ENCODE assay signal across 14 mouse cellular contexts in the genomic region with DNA sequence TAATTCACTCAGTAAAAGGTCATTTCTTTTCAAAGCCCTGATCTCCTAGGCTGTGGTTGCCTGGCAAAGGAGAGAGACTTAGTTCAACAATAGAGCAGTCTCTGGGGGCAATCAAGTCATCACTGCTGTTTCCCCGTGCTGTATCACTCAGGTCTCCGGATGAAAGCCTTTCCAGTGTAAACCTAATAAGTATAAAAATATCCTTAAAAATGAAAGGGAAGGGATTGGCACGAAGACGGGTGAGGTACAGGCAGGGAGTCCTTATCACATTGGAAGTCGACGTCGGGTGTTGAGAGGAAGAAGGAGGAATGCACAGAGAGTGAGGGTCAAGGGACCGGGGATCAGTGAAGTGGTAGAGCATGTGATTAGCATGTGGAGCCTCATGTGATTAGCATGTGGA. TPM values are rescaled to one million over a fixed set of nuclear protein-coding genes. Genes with fewer than 3 reads are reported as not detected.
DNase-seq lines count a peak whose midpoint lies in the region; ATAC-seq lines count a peak whose summit lies in the region.
"Had no signal": no experiment of that assay in that cellular context is flagged by ENCODE, and none has a peak within 500 bp of the region (broad histone marks: within the 10 kb centered on the region; RNA-seq: fewer than 3 reads in every experiment).

No protein-coding gene starts in this region.

- H3K9me3 ChIP-seq in embryonic facial prominence, embryonic 14.5 days (ENCODE audit: control insufficient read depth, low read length) = no peaks in the 10 kb centered on the region
- H3K9me3 ChIP-seq in embryonic facial prominence, embryonic 10.5 days = no peaks in the 10 kb centered on the region
- no peaks in the 10 kb centered on the region for H3K9me3 ChIP-seq in intestine, embryonic 14.5 days (ENCODE audit: control insufficient read depth, low read length)
- no peaks in the 10 kb centered on the region for H3K9me3 ChIP-seq in intestine, embryonic 16.5 days (ENCODE audit: control insufficient read depth, low read length)
- no peaks in the 10 kb centered on the region for H3K9me3 ChIP-seq in neural tube, embryonic 11.5 days (ENCODE audit: control insufficient read depth, low read length)
- H3K9me3 ChIP-seq: forebrain, embryonic 15.5 days had no signal

- H3K27ac ChIP-seq in embryonic facial prominence, embryonic 14.5 days (replicated peaks; ENCODE audit: low read depth, low read length) = no peak overlapping the region
- H3K27ac ChIP-seq in embryonic facial prominence, embryonic 10.5 days (replicated peaks) = no peak overlapping the region
- no peak overlapping the region for H3K27ac ChIP-seq in intestine, embryonic 14.5 days (ENCODE audit: low read depth)
- H3K27ac ChIP-seq in intestine, embryonic 16.5 days (ENCODE audit: low read length) = no peak overlapping the region
- no peak overlapping the region for H3K27ac ChIP-seq in neural tube, embryonic 11.5 days (ENCODE audit: low read depth, low read length)
- H3K27ac ChIP-seq: forebrain, embryonic 15.5 days had no signal

- H3K4me2 ChIP-seq in embryonic facial prominence, embryonic 14.5 days (ENCODE audit: low read depth, low read length) = peak overlapping the region; percentile 8; the same call in 1 of the 2 replicates
- H3K4me2 ChIP-seq in intestine, embryonic 14.5 days (ENCODE audit: low read length) = no peak overlapping the region
- no peak overlapping the region for H3K4me2 ChIP-seq in intestine, embryonic 16.5 days (ENCODE audit: low read depth, low read length)
- H3K4me2 ChIP-seq in neural tube, embryonic 11.5 days (ENCODE audit: low read depth) = no peak overlapping the region
- H3K4me2 ChIP-seq: forebrain, embryonic 15.5 days; lung, embryonic 14.5 days had no signal

- H3K4me3 ChIP-seq in embryonic facial prominence, embryonic 14.5 days (ENCODE audit: low read depth, low read length) = no peak overlapping the region
- H3K4me3 ChIP-seq in embryonic facial prominence, embryonic 10.5 days = no peak overlapping the region
- no peak overlapping the region for H3K4me3 ChIP-seq in intestine, embryonic 14.5 days (ENCODE audit: low read depth, low read length)
- no peak overlapping the region for H3K4me3 ChIP-seq in intestine, embryonic 16.5 days (ENCODE audit: low read length)
- H3K4me3 ChIP-seq in neural tube, embryonic 11.5 days (ENCODE audit: low read depth, low read length) = 0 out of 2 replicates have a peak overlapping the region, but pooled peaks have one; percentile 6
- H3K4me3 ChIP-seq: forebrain, embryonic 15.5 days had no signal

- WGBS in embryonic facial prominence, embryonic 14.5 days = 68% methylated on average over 8 of the region's 8 CpGs
- 75% methylated on average over 8 of the region's 8 CpGs for WGBS in embryonic facial prominence, embryonic 10.5 days
- 66% methylated on average over 8 of the region's 8 CpGs for WGBS in intestine, embryonic 14.5 days
- 56% methylated on average over 8 of the region's 8 CpGs for WGBS in intestine, embryonic 16.5 days
- WGBS in neural tube, embryonic 11.5 days = 28% methylated on average over 8 of the region's 8 CpGs

- no peak for ATAC-seq in embryonic facial prominence, embryonic 14.5 days (ENCODE audit: low read depth)
- ATAC-seq in intestine, embryonic 14.5 days (replicated peaks; ENCODE audit: low FRiP score, low TSS enrichment, low read depth) = no peak
- ATAC-seq in intestine, embryonic 16.5 days = no peak
- no peak for ATAC-seq in neural tube, embryonic 11.5 days (ENCODE audit: insufficient read depth, low FRiP score, low TSS enrichment)
- ATAC-seq: forebrain, embryonic 15.5 days had no signal

- no peaks in the 10 kb centered on the region for H3K27me3 ChIP-seq in embryonic facial prominence, embryonic 14.5 days (replicated peaks; ENCODE audit: control insufficient read depth, insufficient read depth, low read length)
- no peaks in the 10 kb centered on the region for H3K27me3 ChIP-seq in embryonic facial prominence, embryonic 10.5 days (replicated peaks; ENCODE audit: low read depth, poor library complexity, severe bottlenecking)
- no peaks in the 10 kb centered on the region for H3K27me3 ChIP-seq in intestine, embryonic 14.5 days (replicated peaks; ENCODE audit: control insufficient read depth, insufficient read depth, low read length)
- H3K27me3 ChIP-seq in intestine, embryonic 16.5 days (replicated peaks; ENCODE audit: control insufficient read depth, insufficient read depth, low read length) = no peaks in the 10 kb centered on the region
- H3K27me3 ChIP-seq in neural tube, embryonic 11.5 days (ENCODE audit: control insufficient read depth, insufficient read depth, low read length) = no peaks in the 10 kb centered on the region
- H3K27me3 ChIP-seq: forebrain, embryonic 15.5 days had no signal

- no peak for DNase-seq in embryonic facial prominence, embryonic 14.5 days (ENCODE audit: low spot score)
- DNase-seq in embryonic facial prominence, embryonic 10.5 days (ENCODE audit: low spot score) = no peak
- peak; percentile 49 for DNase-seq in intestine, embryonic 14.5 days (ENCODE audit: low spot score)
- no peak for DNase-seq in neural tube, embryonic 11.5 days (ENCODE audit: low spot score)
- DNase-seq in neural tube, embryonic 10.5 days (ENCODE audit: extremely low spot score, low spot score) = no peak
- no peak for DNase-seq in cerebellum, postnatal 25 days
- DNase-seq in ovary, postnatal 10 days (ENCODE audit: low spot score) = no peak
- DNase-seq: B cell, adult 2 months; gastrocnemius, postnatal 36 days; layer of hippocampus, adult 9-11 months; lung, embryonic 14.5 days; thymus, adult 2 months had no signal

- no peak overlapping the region for H3K9ac ChIP-seq in embryonic facial prominence, embryonic 14.5 days (ENCODE audit: low read depth, low read length)
- H3K9ac ChIP-seq in intestine, embryonic 14.5 days (ENCODE audit: low read length) = no peak overlapping the region
- H3K9ac ChIP-seq in intestine, embryonic 16.5 days (ENCODE audit: low read depth, low read length) = no peak overlapping the region
- H3K9ac ChIP-seq in neural tube, embryonic 11.5 days (ENCODE audit: low read length) = no peak overlapping the region
- H3K9ac ChIP-seq: forebrain, embryonic 15.5 days; lung, embryonic 14.5 days had no signal

- 0 out of 2 replicates have a peak, but pooled peaks cover 6% of the 10 kb centered on the region for H3K4me1 ChIP-seq in embryonic facial prominence, embryonic 14.5 days (ENCODE audit: control insufficient read depth, insufficient read depth, low read length)
- peaks cover 24% of the 10 kb centered on the region for H3K4me1 ChIP-seq in embryonic facial prominence, embryonic 10.5 days
- peaks cover 5% of the 10 kb centered on the region; the same call in 1 of the 2 replicates for H3K4me1 ChIP-seq in intestine, embryonic 14.5 days (replicated peaks; ENCODE audit: control insufficient read depth, insufficient read depth, low read length)
- H3K4me1 ChIP-seq in intestine, embryonic 16.5 days (ENCODE audit: control insufficient read depth, insufficient read depth, low read length) = no peaks in the 10 kb centered on the region
- peaks cover 10% of the 10 kb centered on the region for H3K4me1 ChIP-seq in neural tube, embryonic 11.5 days (ENCODE audit: control insufficient read depth, insufficient read depth, low read length)

- no peaks in the 10 kb centered on the region for H3K36me3 ChIP-seq in embryonic facial prominence, embryonic 14.5 days (ENCODE audit: control insufficient read depth, insufficient read depth, low read length)
- H3K36me3 ChIP-seq in embryonic facial prominence, embryonic 10.5 days (replicated peaks) = no peaks in the 10 kb centered on the region
- no peaks in the 10 kb centered on the region for H3K36me3 ChIP-seq in intestine, embryonic 14.5 days (ENCODE audit: control insufficient read depth, insufficient read depth, low read length)
- H3K36me3 ChIP-seq in intestine, embryonic 16.5 days (ENCODE audit: control insufficient read depth, insufficient read depth, low read length) = no peaks in the 10 kb centered on the region
- H3K36me3 ChIP-seq in neural tube, embryonic 11.5 days (ENCODE audit: control insufficient read depth, insufficient read depth, low read length) = no peaks in the 10 kb centered on the region
- H3K36me3 ChIP-seq: forebrain, embryonic 15.5 days had no signal

RNA-seq across cellular contexts. Expression of a gene that starts 2.0 kb away (rescaled TPM):
- 5.9 and 8.2 TPM in 2 replicates for polyA plus RNA-seq in embryonic facial prominence, embryonic 14.5 days (2014; fragmentation: Nextera tagmentation; extraction: Ambion mirVana)
- 8.4 and 8.7 TPM in 2 replicates for polyA plus RNA-seq in embryonic facial prominence, embryonic 10.5 days (2016; fragmentation: Nextera tagmentation; extraction: Ambion mirVana)
- polyA plus RNA-seq in intestine, embryonic 14.5 days (2014; fragmentation: Nextera tagmentation; extraction: Ambion mirVana) = 9.8 and 11.1 TPM in 2 replicates
- 5.8 and 6.4 TPM in 2 replicates for polyA plus RNA-seq in intestine, embryonic 16.5 days (2015; fragmentation: Nextera tagmentation; extraction: Ambion mirVana)
- 9.5 and 11.5 TPM in 2 replicates for polyA plus RNA-seq in neural tube, embryonic 11.5 days (2014; fragmentation: Nextera tagmentation; extraction: Ambion mirVana)

RNA-seq across cellular contexts. Expression of a gene that starts 19.1 kb away (rescaled TPM):
- 4.8 and 6.6 TPM in 2 replicates for polyA plus RNA-seq in embryonic facial prominence, embryonic 14.5 days (2014; fragmentation: Nextera tagmentation; extraction: Ambion mirVana)
- polyA plus RNA-seq in embryonic facial prominence, embryonic 10.5 days (2016; fragmentation: Nextera tagmentation; extraction: Ambion mirVana) = 4.2 and 4.9 TPM in 2 replicates
- 4.5 and 6.5 TPM in 2 replicates for polyA plus RNA-seq in intestine, embryonic 14.5 days (2014; fragmentation: Nextera tagmentation; extraction: Ambion mirVana)
- 1.8 and 2.0 TPM in 2 replicates for polyA plus RNA-seq in intestine, embryonic 16.5 days (2015; fragmentation: Nextera tagmentation; extraction: Ambion mirVana)
- polyA plus RNA-seq in neural tube, embryonic 11.5 days (2014; fragmentation: Nextera tagmentation; extraction: Ambion mirVana) = 3.3 and 3.8 TPM in 2 replicates

RNA-seq across cellular contexts. Expression of a gene that starts 59.2 kb away (rescaled TPM):
- 0.07 and 0.24 TPM in 2 replicates for polyA plus RNA-seq in embryonic facial prominence, embryonic 14.5 days (2014; fragmentation: Nextera tagmentation; extraction: Ambion mirVana)
- not detected in 2 replicates for polyA plus RNA-seq in embryonic facial prominence, embryonic 10.5 days (2016; fragmentation: Nextera tagmentation; extraction: Ambion mirVana)
- not detected in 2 replicates for polyA plus RNA-seq in intestine, embryonic 14.5 days (2014; fragmentation: Nextera tagmentation; extraction: Ambion mirVana)
- 0.11 and 0.15 TPM in 2 replicates for polyA plus RNA-seq in intestine, embryonic 16.5 days (2015; fragmentation: Nextera tagmentation; extraction: Ambion mirVana)
- 0.28 TPM in 1 of 2 replicates, not detected in the other for polyA plus RNA-seq in neural tube, embryonic 11.5 days (2014; fragmentation: Nextera tagmentation; extraction: Ambion mirVana)
